Mouse (Mus musculus) kidney, embryonic 16.5 days (tissue): ENCODE results near the gene Smpd4. TPM values are rescaled to one million over a fixed set of nuclear protein-coding genes. Genes with fewer than 3 reads are reported as not detected.

Source experiments
- ATAC-seq: fragments of 200-750 bp; cut with Nextera tagmentation; 2 replicates; pipeline ENCODE4 v1.8.0; 2017; ENCODE audit warnings: moderate TSS enrichment; ENCODE audit not compliant: low FRiP score, low TSS enrichment
- H3K27ac ChIP-seq: fragments of 300-500 bp; sonication (generic); 2 replicates; pipeline ENCODE4 v1.5.1; 2014; ENCODE audit warnings: low read length
- H3K27me3 ChIP-seq: fragments of 300-500 bp; sonication (generic); 2 replicates; pipeline ENCODE4 v1.6.1; 2014; ENCODE audit warnings: low read length, control low read depth, mixed read lengths; ENCODE audit not compliant: insufficient read depth
- H3K36me3 ChIP-seq: fragments of 300-500 bp; sonication (generic); 2 replicates; pipeline ENCODE4 v1.6.1; 2014; ENCODE audit warnings: low read length, control low read depth, mixed read lengths; ENCODE audit not compliant: insufficient read depth
- H3K4me1 ChIP-seq: fragments of 300-500 bp; sonication (generic); 2 replicates; pipeline ENCODE4 v1.6.1; 2014; ENCODE audit warnings: low read length, control low read depth, mixed read lengths; ENCODE audit not compliant: insufficient read depth
- H3K4me2 ChIP-seq: fragments of 300-500 bp; sonication (generic); replicated peaks from 2 replicates; pipeline ENCODE4 v1.6.1; 2014; ENCODE audit warnings: low read depth, low read length
- H3K4me3 ChIP-seq: fragments of 300-500 bp; sonication (generic); 2 replicates; pipeline ENCODE4 v1.5.1; 2014; ENCODE audit warnings: mild to moderate bottlenecking, low read length
- H3K9ac ChIP-seq: fragments of 300-500 bp; sonication (generic); replicated peaks from 2 replicates; pipeline ENCODE4 v1.6.1; 2014; ENCODE audit warnings: low read length
- H3K9me3 ChIP-seq: fragments of 300-500 bp; sonication (generic); 2 replicates; pipeline ENCODE4 v1.6.1; 2016; ENCODE audit warnings: low read length, control low read depth
- WGBS: fragments of 180-500 bp; shearing (Covaris S2); extraction: QIAGEN DNeasy Blood & Tissue Kit; methylation state at CpG from one replicate; pipeline ENCODE4 v1.1.7; 2014; 5-methylcytosine and 5-hydroxymethylcytosine counted together
- polyA plus RNA-seq: library from polyadenylated mRNA; unstranded; fragments of >200 nt; fragmentation: Nextera tagmentation; extraction: Ambion mirVana; gene quantifications from 2 replicates; pipeline ENCODE4 v1.2.1, GENCODE M21; 2015

Smpd4 gene
- polyA plus RNA-seq, 1 experiment from 2014 or later, result 38.8 TPM

DNA sequence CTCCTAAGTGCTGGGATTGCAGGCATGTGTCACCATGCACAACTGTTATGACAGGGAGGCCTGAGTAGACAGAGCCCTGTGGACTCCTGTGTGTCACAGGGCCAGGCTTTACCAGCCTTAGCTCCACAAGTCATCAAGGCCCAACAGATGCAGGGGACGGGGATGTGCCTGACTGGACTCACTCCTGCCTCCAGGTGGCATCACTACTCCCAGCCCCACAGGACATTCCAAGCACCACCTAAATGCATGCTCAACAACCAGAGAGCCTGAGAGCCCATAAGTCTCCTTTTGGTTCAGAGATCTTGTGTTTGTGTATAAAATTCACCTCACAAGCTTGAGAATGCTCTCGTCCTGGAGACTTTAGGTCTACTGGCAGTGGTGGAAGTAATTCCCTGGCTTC lies 18.5 kb downstream of the Smpd4 start:
- no peaks in the 10 kb centered on the region for H3K4me1 ChIP-seq
- H3K9ac ChIP-seq, result no peak overlapping the region
- H3K4me2 ChIP-seq, result no peak overlapping the region
- H3K36me3 ChIP-seq, result peaks cover 56% of the 10 kb centered on the region
- H3K27ac ChIP-seq, result no peak overlapping the region
- no peaks in the 10 kb centered on the region for H3K27me3 ChIP-seq
- no peak overlapping the region for H3K4me3 ChIP-seq
- no peaks in the 10 kb centered on the region for H3K9me3 ChIP-seq
- no peak for ATAC-seq
- WGBS, result 77% methylated on average over 2 of the region's 2 CpGs

DNA sequence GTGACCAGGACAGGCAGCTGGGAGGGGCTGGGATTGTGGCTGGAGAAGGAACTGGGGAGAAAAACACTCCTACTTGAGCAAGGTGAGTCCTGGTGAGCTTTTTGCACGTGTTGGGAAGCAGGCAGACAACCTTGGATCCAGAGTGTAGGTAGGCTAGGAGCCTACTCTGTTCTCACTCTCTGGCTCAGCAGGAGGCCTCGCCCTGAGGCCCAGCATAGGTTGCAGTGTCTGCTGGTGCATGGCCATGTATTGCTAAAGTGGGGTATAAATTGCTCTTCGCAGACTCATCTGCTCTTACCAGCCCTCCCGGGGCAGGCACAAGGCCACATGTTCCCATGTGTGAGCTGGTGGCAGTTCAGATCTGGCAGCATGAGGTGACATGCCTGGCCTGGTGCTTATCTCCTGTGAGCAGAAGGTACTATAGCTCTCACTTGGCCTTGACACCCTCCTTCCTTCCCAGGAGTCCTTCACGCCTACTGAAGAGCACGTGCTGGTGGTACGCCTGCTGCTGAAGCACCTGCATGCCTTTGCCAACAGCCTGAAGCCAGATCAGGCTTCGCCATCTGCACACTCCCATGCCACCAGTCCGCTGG lies 19.0 kb downstream of the Smpd4 start:
- no peak for ATAC-seq

DNA sequence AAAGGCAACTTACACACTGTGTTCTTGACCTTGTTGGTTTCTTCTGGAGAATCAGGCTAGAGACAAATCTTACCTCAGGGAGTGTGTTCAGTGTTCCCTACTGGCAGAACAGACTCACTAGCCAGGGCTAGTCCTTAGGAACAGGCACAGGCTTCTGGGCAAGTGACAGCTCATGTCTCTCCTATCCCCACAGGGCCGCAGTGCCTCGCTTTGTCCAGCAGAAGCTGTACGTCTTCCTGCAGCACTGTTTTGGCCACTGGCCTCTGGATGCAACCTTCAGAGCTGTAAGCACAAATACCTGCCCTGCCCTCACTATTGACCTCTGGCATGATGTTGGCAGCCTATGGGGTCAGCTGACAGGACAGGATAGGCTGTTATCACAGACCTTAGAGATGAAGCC lies 19.9 kb downstream of the Smpd4 start:
- H3K27ac ChIP-seq, result no peak overlapping the region
- no peak for ATAC-seq
- H3K9me3 ChIP-seq, result no peaks in the 10 kb centered on the region
- H3K4me1 ChIP-seq, result no peaks in the 10 kb centered on the region
- H3K9ac ChIP-seq, result no peak overlapping the region
- H3K27me3 ChIP-seq, result no peaks in the 10 kb centered on the region
- no peak overlapping the region for H3K4me2 ChIP-seq
- H3K36me3 ChIP-seq, result peaks cover 46% of the 10 kb centered on the region
- H3K4me3 ChIP-seq, result no peak overlapping the region
- WGBS, result 85% methylated on average over 3 of the region's 3 CpGs

More for the DNA sequence above, 19.0 kb downstream of the Smpd4 start:
- H3K9me3 ChIP-seq, result no peaks in the 10 kb centered on the region
- no peaks in the 10 kb centered on the region for H3K27me3 ChIP-seq
- H3K4me2 ChIP-seq, result no peak overlapping the region
- H3K36me3 ChIP-seq, result peaks cover 54% of the 10 kb centered on the region
- H3K9ac ChIP-seq, result no peak overlapping the region
- H3K4me1 ChIP-seq, result no peaks in the 10 kb centered on the region
- H3K4me3 ChIP-seq, result no peak overlapping the region
- 94% methylated on average over 9 of the region's 9 CpGs for WGBS
- H3K27ac ChIP-seq, result no peak overlapping the region

DNA sequence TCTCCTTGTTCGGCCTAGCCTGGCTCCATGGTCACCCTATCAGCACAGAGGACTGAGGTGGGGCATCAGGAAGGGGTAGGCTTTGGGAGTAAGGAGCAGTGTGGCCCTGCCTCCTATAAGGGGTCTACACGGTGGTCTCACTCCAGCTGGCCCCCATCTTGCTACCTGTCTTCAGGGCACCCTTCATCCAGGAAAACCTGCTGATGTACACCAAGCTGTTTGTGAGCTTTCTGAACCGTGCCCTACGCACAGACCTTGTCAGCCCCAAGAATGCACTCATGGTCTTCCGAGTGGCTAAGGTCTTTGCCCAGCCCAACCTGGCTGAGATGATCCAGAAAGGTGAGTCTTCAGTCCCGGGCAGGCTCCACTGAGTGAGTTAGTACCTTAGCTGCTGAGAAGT lies 20.8 kb downstream of the Smpd4 start:
- Histone ChIP-seq H3K4me2 (no peak overlapping the region), H3K9me3 (no peaks in the 10 kb centered on the region), H3K4me3 (no peak overlapping the region), H3K27me3 (no peaks in the 10 kb centered on the region), H3K27ac (no peak overlapping the region), H3K9ac (no peak overlapping the region), H3K36me3 (peaks cover 46% of the 10 kb centered on the region), H3K4me1 (no peaks in the 10 kb centered on the region)
- 89% methylated on average over 6 of the region's 6 CpGs for WGBS
- ATAC-seq, result no peak

DNA sequence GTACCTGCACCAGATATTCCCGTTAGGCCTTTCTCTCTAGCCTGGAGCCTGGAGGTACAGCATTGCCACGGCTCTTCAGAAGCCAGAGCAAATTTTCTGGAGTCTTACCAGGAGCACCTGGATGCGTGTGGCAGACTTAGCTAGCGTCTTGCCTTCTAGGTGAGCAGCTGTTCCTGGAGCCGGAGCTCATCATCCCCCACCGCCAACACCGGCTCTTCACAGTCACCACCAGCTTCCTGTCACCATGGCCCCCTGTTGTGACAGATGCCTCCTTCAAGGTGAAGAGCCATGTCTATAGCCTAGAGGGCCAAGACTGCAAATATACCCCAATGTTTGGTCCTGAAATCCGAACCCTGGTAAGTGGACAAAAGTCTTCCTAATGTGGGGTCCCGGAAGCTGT lies 21.6 kb downstream of the Smpd4 start:
- Histone ChIP-seq H3K27me3 (no peaks in the 10 kb centered on the region), H3K27ac (no peak overlapping the region), H3K4me3 (no peak overlapping the region), H3K4me1 (no peaks in the 10 kb centered on the region), H3K9ac (no peak overlapping the region), H3K9me3 (no peaks in the 10 kb centered on the region), H3K36me3 (peaks cover 41% of the 10 kb centered on the region), H3K4me2 (no peak overlapping the region)
- ATAC-seq, result no peak
- 91% methylated on average over 9 of the region's 9 CpGs for whole genome bisulfite sequencing

DNA sequence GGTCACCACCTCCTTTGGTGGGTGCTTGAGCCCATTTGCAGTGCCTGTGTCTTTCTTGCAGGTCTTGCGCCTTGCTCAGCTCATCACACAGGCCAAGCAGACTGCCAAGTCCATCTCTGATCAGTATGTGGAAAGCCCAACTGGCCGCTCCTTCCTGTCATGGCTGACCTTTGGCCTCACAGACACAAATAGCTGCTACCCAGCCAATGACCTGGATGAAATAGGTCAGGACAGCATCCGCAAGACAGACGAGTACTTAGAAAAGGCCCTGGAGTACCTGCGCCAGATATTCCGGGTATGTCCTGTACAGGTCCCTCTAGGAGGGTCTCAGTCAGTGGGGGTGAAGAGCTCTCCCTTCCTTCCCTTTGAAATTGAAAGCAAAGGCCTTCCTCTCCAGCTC lies 22.1 kb downstream of the Smpd4 start:
- no peak for ATAC-seq
- Histone ChIP-seq H3K4me3 (no peak overlapping the region), H3K4me2 (no peak overlapping the region), H3K9ac (no peak overlapping the region), H3K27ac (no peak overlapping the region), H3K9me3 (no peaks in the 10 kb centered on the region), H3K27me3 (no peaks in the 10 kb centered on the region), H3K36me3 (peaks cover 41% of the 10 kb centered on the region), H3K4me1 (peaks cover 3% of the 10 kb centered on the region)
- WGBS, result 81% methylated on average over 6 of the region's 6 CpGs

DNA sequence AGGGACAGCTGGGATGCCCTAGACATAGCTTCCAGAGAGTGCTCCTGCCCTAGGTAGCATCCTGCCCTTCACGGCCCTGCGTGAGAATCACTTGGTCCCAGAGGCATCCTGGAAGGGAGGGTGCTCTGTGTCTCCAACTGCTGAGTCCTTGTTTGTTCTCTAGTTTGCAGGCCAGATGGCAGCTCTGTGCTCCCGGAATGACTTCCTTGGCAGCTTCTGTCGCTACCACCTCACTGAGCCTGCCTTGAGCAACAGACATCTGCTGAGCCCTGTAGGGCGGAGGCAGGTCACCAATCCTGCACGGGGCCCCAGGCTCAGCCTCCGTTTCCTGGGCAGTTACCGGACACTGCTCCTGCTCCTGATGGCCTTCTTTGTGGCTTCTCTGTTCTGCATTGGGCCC lies 23.2 kb downstream of the Smpd4 start:
- Histone ChIP-seq H3K4me1 (peaks cover 10% of the 10 kb centered on the region), H3K27me3 (no peaks in the 10 kb centered on the region), H3K4me2 (no peak overlapping the region), H3K27ac (no peak overlapping the region), H3K36me3 (peaks cover 41% of the 10 kb centered on the region), H3K9ac (no peak overlapping the region), H3K9me3 (no peaks in the 10 kb centered on the region), H3K4me3 (no peak overlapping the region)
- no peak for ATAC-seq
- 84% methylated on average over 8 of the region's 8 CpGs for whole genome bisulfite sequencing

DNA sequence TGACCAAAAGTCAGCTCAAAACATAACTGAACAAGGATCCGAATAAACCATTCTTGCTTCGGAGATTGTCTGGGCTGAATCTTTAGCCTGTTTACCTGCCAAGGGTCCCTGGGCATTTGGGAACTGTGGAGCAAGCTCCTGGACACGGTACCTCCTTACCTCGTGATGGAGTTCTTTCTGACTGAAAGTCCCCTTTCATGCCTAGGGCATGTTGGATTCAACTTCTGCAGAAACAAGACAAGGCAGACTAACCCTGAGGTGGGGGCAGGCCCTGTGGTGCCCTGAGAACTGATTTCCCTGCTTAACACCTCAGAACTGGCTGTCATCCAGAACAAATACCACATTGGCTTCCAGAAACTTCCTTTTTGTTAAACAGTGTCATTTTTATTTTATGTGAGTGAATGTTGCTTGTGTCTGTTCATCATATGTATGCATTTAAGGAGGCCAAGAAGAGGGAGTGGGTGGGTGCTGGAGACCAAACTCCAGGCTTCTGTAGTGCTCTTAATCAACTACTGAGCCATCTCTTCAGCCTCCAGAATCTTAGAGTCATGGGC lies 24.4 kb downstream of the Smpd4 start:
- no peaks in the 10 kb centered on the region for H3K27me3 ChIP-seq
- peaks cover 35% of the 10 kb centered on the region for H3K36me3 ChIP-seq
- WGBS, result 86% methylated on average over 4 of the region's 4 CpGs

DNA sequence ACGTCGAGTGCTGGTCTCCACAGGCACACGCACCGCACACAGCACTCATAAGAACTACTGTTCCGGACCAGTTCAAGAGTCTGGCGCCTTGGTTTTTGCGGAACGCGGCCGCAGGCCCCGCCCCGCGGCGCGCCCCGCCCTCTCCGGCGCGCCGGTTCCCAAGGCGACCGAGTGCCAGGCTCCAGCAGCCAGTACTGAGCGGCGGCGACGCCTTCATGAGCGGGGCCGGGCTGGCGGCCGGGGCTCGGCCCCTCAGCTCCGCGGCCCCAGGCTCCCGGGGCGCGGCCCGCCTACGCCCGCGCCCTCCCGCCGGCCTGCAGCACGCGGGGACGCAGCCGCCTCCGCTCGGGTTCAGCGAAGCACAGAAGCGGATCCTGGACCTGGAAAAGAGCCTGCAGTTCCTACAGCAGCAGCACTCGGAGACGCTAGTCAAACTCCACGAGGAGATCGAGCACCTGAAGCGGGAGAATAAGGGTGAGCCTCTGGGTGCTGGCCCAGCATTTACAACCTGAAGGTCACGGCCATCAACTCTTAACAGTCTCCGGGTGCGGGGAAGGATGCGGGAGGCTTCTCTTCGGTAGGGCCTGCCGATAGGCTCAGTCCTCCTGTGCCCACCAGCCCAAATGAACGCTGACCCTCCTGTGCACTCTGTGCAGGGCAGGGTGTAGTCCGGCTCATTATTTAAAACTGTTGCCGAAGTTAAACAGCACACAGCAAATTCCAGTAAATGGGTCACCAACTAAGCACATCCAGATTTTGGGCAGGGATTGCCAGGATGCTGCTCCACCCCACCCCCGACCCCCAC lies 27.4 kb downstream of the Smpd4 start, which contains the start of gene Ccdc74a:
Gene Ccdc74a (plus strand): TSS at position 161 of the 805 bp plus-strand sequence.
- peak within 1 kb of the TSS; percentile 68 for H3K27ac ChIP-seq
- WGBS, result 1% methylated on average over 65 of the region's 65 CpGs
- peak within 1 kb of the TSS; percentile 91 for H3K4me2 ChIP-seq
- peak within 1 kb of the TSS; percentile 65 for H3K4me3 ChIP-seq
- peaks cover 7% of the 10 kb centered on the region for H3K36me3 ChIP-seq
- H3K27me3 ChIP-seq, result no peaks in the 10 kb centered on the region
- peak; percentile 96 for ATAC-seq
- H3K4me1 ChIP-seq, result peaks cover 13% of the 10 kb centered on the region
- H3K9ac ChIP-seq, result peak within 1 kb of the TSS; percentile 73
- no peaks in the 10 kb centered on the region for H3K9me3 ChIP-seq

More for the DNA sequence above, 24.4 kb downstream of the Smpd4 start:
- H3K4me2 ChIP-seq, result no peak overlapping the region
- H3K4me3 ChIP-seq, result no peak overlapping the region
- no peaks in the 10 kb centered on the region for H3K9me3 ChIP-seq
- ATAC-seq, result no peak
- no peak overlapping the region for H3K27ac ChIP-seq
- no peak overlapping the region for H3K9ac ChIP-seq
- peaks cover 13% of the 10 kb centered on the region for H3K4me1 ChIP-seq

DNA sequence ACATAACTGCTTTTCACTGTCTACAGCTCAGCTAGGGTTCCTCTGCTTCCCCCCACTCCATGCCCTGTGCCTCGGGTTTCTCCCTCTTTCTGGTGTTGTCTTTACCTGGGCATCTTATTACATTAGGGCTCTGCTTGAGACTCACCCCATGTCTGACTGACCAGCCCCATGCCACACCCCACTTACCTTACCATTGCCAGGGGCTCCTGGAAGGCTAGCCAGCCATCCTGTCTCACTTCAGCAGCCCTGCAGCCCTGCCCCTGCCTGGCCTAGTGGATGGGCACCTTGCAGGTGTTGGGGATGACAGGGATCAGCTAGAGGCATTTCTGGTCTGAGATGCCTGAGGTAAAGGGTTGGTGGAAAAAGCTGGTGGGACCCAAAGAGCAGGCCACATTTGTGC lies 28.0 kb downstream of the Smpd4 start:
- H3K4me1 ChIP-seq, result peaks cover 13% of the 10 kb centered on the region
- ATAC-seq, result 0 out of 2 replicates have a peak, but pooled peaks have one; percentile 17
- H3K4me2 ChIP-seq, result peak overlapping the region; percentile 91
- peak overlapping the region; percentile 65; the same call in 1 of the 2 replicates for H3K4me3 ChIP-seq
- 8% methylated on average over 1 of the region's 1 CpGs for WGBS
- no peaks in the 10 kb centered on the region for H3K27me3 ChIP-seq
- peak overlapping the region; percentile 73 for H3K9ac ChIP-seq
- no peaks in the 10 kb centered on the region for H3K9me3 ChIP-seq
- H3K27ac ChIP-seq, result no peak overlapping the region
- H3K36me3 ChIP-seq, result peaks cover 12% of the 10 kb centered on the region
